Mouse (Mus musculus) thymus, adult 2 months (tissue): Measurements from ENCODE around the gene Shc1. TPM values are rescaled to one million over a fixed set of nuclear protein-coding genes. Genes with fewer than 3 reads are reported as not detected.
A peak's percentile ranks its signal among the peaks of the same experiment; 100 is the strongest.

Source experiments
- DNase-seq: peaks from one replicate; pipeline ENCODE4 v3.0.0; 2021
- H3K27ac ChIP-seq: fragments of 200-500 bp; 2 replicates; pipeline ENCODE4 v1.5.1; 2012; ENCODE audit warnings: low read length, control low read depth; ENCODE audit not compliant: control insufficient read depth, insufficient read depth
- H3K27me3 ChIP-seq: fragments of 200-500 bp; 2 replicates; pipeline ENCODE4 v1.6.1; 2012; ENCODE audit warnings: mild to moderate bottlenecking, low read length, moderate library complexity, mixed read lengths; ENCODE audit not compliant: control insufficient read depth, insufficient read depth
- H3K36me3 ChIP-seq: fragments of 200-500 bp; 2 replicates; pipeline ENCODE4 v1.6.1; 2012; ENCODE audit warnings: mild to moderate bottlenecking, low read length, moderate library complexity; ENCODE audit not compliant: control insufficient read depth, insufficient read depth
- H3K4me1 ChIP-seq: fragments of 200-500 bp; replicated peaks from 2 replicates; pipeline ENCODE4 v1.6.1; 2012; ENCODE audit warnings: low read length; ENCODE audit not compliant: control insufficient read depth, insufficient read depth
- H3K4me3 ChIP-seq: fragments of 200-500 bp; 2 replicates; pipeline ENCODE4 v1.5.1; 2012; ENCODE audit warnings: mild to moderate bottlenecking, low read length, control low read depth, moderate library complexity; ENCODE audit not compliant: control insufficient read depth, insufficient read depth
- CTCF ChIP-seq: fragments of 200-500 bp; IDR thresholded peaks from 2 replicates; pipeline ENCODE4 v1.5.1; 2012; ENCODE audit warnings: mild to moderate bottlenecking, control low read depth, low read length, moderate library complexity, borderline replicate concordance; ENCODE audit not compliant: control insufficient read depth, poor library complexity, insufficient read depth; ENCODE audit errors: extremely low read depth
- POLR2A ChIP-seq: fragments of 200-500 bp; IDR thresholded peaks from 2 replicates; pipeline ENCODE4 v1.6.1; 2012; ENCODE audit warnings: mild to moderate bottlenecking, low read length, control low read depth, moderate library complexity; ENCODE audit not compliant: control insufficient read depth, poor library complexity, insufficient read depth; ENCODE audit errors: extremely low read depth
- WGBS: fragments of 180-500 bp; shearing (Covaris S2); methylation state at CpG from one replicate; pipeline ENCODE4 v1.1.7; 2018; 5-methylcytosine and 5-hydroxymethylcytosine counted together
- polyA plus RNA-seq: library from polyadenylated mRNA; depleted of rRNA; stranded (reverse); fragments of >200 nt; gene quantifications from 2 replicates; pipeline ENCODE4 v1.2.3, GENCODE M21; 2012

Gene Shc1
- polyA plus RNA-seq, 1 experiment = 89.9 TPM

GRCm38 (mm10) chr3:89455786-89456285, 37.6 kb downstream of the Shc1 start:
- no peak overlapping the region for H3K27ac ChIP-seq
- no peak for DNase-seq
- H3K27me3 ChIP-seq = no peaks in the 10 kb centered on the region
- peaks cover 37% of the 10 kb centered on the region for H3K4me1 ChIP-seq
- TF ChIP-seq CTCF (no peak), POLR2A (no peak)
- no peaks in the 10 kb centered on the region for H3K36me3 ChIP-seq
- WGBS = 80% methylated on average over 1 of the region's 1 CpGs
- H3K4me3 ChIP-seq = no peak overlapping the region

- 47% methylated on average over 10 of the region's 10 CpGs for WGBS
- H3K4me1 ChIP-seq = peaks cover 26% of the 10 kb centered on the region
- peak; percentile 83 for DNase-seq
Observed at GRCm38 (mm10) chr3:89456726-89457665, 38.8 kb downstream of the Shc1 start.

GRCm38 (mm10) chr3:89458372-89458964, 40.2 kb downstream of the Shc1 start:
- no peak for DNase-seq
- Histone ChIP-seq H3K27me3 (no peaks in the 10 kb centered on the region), H3K27ac (no peak overlapping the region), H3K4me3 (no peak overlapping the region), H3K4me1 (peaks cover 15% of the 10 kb centered on the region), H3K36me3 (no peaks in the 10 kb centered on the region)
- 51% methylated on average over 13 of the region's 13 CpGs for WGBS
- no peak for TF ChIP-seq CTCF
- TF ChIP-seq POLR2A = no peak

More at GRCm38 (mm10) chr3:89456726-89457665, 38.8 kb downstream of the Shc1 start:
- TF ChIP-seq POLR2A = 0 out of 2 replicates have a peak, but pooled peaks have one; percentile 22
- peak; percentile 84 for TF ChIP-seq CTCF
- no peaks in the 10 kb centered on the region for H3K27me3 ChIP-seq
- no peak overlapping the region for H3K4me3 ChIP-seq
- no peak overlapping the region for H3K27ac ChIP-seq
- H3K36me3 ChIP-seq = no peaks in the 10 kb centered on the region

- no peaks in the 10 kb centered on the region for H3K27me3 ChIP-seq
- WGBS = under 1% methylated on average over 36 of the region's 36 CpGs
- peak; percentile 93 for DNase-seq
- peak overlapping the region; percentile 80 for H3K4me3 ChIP-seq
- peaks cover 12% of the 10 kb centered on the region for H3K4me1 ChIP-seq
- H3K36me3 ChIP-seq = no peaks in the 10 kb centered on the region
- peak overlapping the region; percentile 15; the same call in 1 of the 2 replicates for H3K27ac ChIP-seq
- no peak for TF ChIP-seq CTCF
- no peak for TF ChIP-seq POLR2A
Observed at GRCm38 (mm10) chr3:89458965-89459807, 40.9 kb downstream of the Shc1 start.

- WGBS = 94% methylated on average over 4 of the region's 4 CpGs
- H3K36me3 ChIP-seq = no peaks in the 10 kb centered on the region
Observed at GRCm38 (mm10) chr3:89468268-89468667, 50.0 kb downstream of the Shc1 start.

More at GRCm38 (mm10) chr3:89468268-89468667, 50.0 kb downstream of the Shc1 start:
- Histone ChIP-seq H3K27ac (no peak overlapping the region), H3K4me3 (no peak overlapping the region), H3K4me1 (no peaks in the 10 kb centered on the region), H3K27me3 (no peaks in the 10 kb centered on the region)
- DNase-seq = no peak
- 0 out of 2 replicates have a peak, but pooled peaks have one; percentile 12 for TF ChIP-seq CTCF
- TF ChIP-seq POLR2A = no peak
